Mouse (Mus musculus) lung, postnatal 0 days (tissue): ENCODE results near the gene Clock. TPM values are rescaled to one million over a fixed set of nuclear protein-coding genes. Genes with fewer than 3 reads are reported as not detected.

Experiments used
- ATAC-seq: fragments of 200-750 bp; cut with Nextera tagmentation; 2 replicates; pipeline ENCODE4 v1.8.0; 2017; ENCODE audit warnings: moderate library complexity
- DNase-seq: peaks from one replicate; pipeline ENCODE4 v3.0.0-alpha.2; 2016; ENCODE audit warnings: low spot score
- H3K27ac ChIP-seq: fragments of 300-500 bp; sonication (generic); 2 replicates; pipeline ENCODE4 v1.5.1; 2014; ENCODE audit warnings: antibody characterized with exemption, mild to moderate bottlenecking, low read length, mixed read lengths
- H3K27me3 ChIP-seq: fragments of 300-500 bp; sonication (generic); replicated peaks from 2 replicates; pipeline ENCODE4 v1.6.1; 2014; ENCODE audit warnings: low read length, mixed read lengths; ENCODE audit not compliant: insufficient read depth
- H3K36me3 ChIP-seq: fragments of 300-500 bp; sonication (generic); 2 replicates; pipeline ENCODE4 v1.6.1; 2014; ENCODE audit warnings: low read length, mixed read lengths; ENCODE audit not compliant: insufficient read depth
- H3K4me1 ChIP-seq: fragments of 300-500 bp; sonication (generic); 2 replicates; pipeline ENCODE4 v1.6.1; 2014; ENCODE audit warnings: antibody characterized with exemption, low read depth, low read length, mixed read lengths; ENCODE audit not compliant: insufficient read depth
- H3K4me2 ChIP-seq: fragments of 300-500 bp; sonication (generic); replicated peaks from 2 replicates; pipeline ENCODE4 v1.6.1; 2014; ENCODE audit warnings: low read depth, mild to moderate bottlenecking, low read length, moderate library complexity, mixed read lengths
- H3K4me3 ChIP-seq: fragments of 300-500 bp; sonication (generic); 2 replicates; pipeline ENCODE4 v1.5.1; 2014; ENCODE audit warnings: low read depth, low read length
- H3K9ac ChIP-seq: fragments of 300-500 bp; sonication (generic); replicated peaks from 2 replicates; pipeline ENCODE4 v1.6.1; 2014; ENCODE audit warnings: low read depth, mild to moderate bottlenecking
- H3K9me3 ChIP-seq: fragments of 300-500 bp; sonication (generic); 2 replicates; pipeline ENCODE4 v1.6.1; 2016; ENCODE audit warnings: low read length, mixed read lengths
- CTCF ChIP-seq: IDR thresholded peaks from 2 replicates; pipeline ENCODE4 v1.5.1; 2016; ENCODE audit warnings: antibody characterized with exemption, mild to moderate bottlenecking
- EP300 ChIP-seq: IDR thresholded peaks from 2 replicates; pipeline ENCODE4 v1.6.1; 2016; ENCODE audit warnings: antibody characterized with exemption, mild to moderate bottlenecking, control low read depth
- WGBS: fragments of 180-500 bp; shearing (Covaris S2); extraction: QIAGEN DNeasy Blood & Tissue Kit; methylation state at CpG from one replicate; pipeline ENCODE4 v1.1.7; 2014; 5-methylcytosine and 5-hydroxymethylcytosine counted together
- polyA plus RNA-seq: library from polyadenylated mRNA; unstranded; fragments of >200 nt; fragmentation: Nextera tagmentation; extraction: Ambion mirVana; gene quantifications from 2 replicates; pipeline ENCODE4 v1.2.1, GENCODE M21; 2015

Clock gene
- polyA plus RNA-seq, 1 experiment from 2014 or later, result 11.5 TPM

DNA sequence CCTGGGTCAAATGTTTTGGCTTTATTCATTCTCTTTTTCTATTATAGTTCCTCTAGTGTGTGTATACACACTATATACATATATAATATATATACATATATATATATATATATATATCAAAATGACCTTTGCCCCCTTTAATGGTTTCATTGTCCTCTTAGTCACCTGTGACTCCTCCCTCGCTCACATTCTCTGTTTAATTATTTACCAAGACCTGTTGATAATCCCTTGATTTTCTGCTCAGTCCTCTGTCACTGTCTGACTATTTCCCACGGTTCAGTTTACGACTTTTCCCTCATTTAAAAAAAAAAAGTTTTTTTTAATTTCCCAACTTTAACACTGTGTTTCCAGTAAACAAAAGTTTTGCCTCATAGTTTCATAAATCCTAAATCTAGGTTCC, 1.7 kb upstream of the Clock start:
- Histone ChIP-seq H3K27me3 (no peaks in the 10 kb centered on the region), H3K4me1 (no peaks in the 10 kb centered on the region), H3K9ac (no peak overlapping the region), H3K36me3 (no peaks in the 10 kb centered on the region), H3K4me2 (no peak overlapping the region), H3K4me3 (no peak overlapping the region), H3K9me3 (no peaks in the 10 kb centered on the region), H3K27ac (no peak overlapping the region)
- ATAC-seq (no peak), DNase-seq (no peak)
- no peak for TF ChIP-seq CTCF
- TF ChIP-seq EP300, result no peak
- 62% methylated on average over 3 of the region's 3 CpGs for WGBS

GRCm38 (mm10) chr5:76305616-76306015, 1.0 kb upstream of the Clock start:
- Histone ChIP-seq H3K27ac (no peak overlapping the region), H3K4me1 (no peaks in the 10 kb centered on the region), H3K36me3 (no peaks in the 10 kb centered on the region), H3K4me3 (0 out of 2 replicates have a peak overlapping the region, but pooled peaks have one; percentile 97), H3K4me2 (peak overlapping the region; percentile 68), H3K9me3 (no peaks in the 10 kb centered on the region), H3K27me3 (no peaks in the 10 kb centered on the region), H3K9ac (no peak overlapping the region)
- 12% methylated on average over 8 of the region's 8 CpGs for WGBS
- ATAC-seq (no peak), DNase-seq (peak; percentile 55)
- TF ChIP-seq CTCF, result no peak
- no peak for TF ChIP-seq EP300

DNA sequence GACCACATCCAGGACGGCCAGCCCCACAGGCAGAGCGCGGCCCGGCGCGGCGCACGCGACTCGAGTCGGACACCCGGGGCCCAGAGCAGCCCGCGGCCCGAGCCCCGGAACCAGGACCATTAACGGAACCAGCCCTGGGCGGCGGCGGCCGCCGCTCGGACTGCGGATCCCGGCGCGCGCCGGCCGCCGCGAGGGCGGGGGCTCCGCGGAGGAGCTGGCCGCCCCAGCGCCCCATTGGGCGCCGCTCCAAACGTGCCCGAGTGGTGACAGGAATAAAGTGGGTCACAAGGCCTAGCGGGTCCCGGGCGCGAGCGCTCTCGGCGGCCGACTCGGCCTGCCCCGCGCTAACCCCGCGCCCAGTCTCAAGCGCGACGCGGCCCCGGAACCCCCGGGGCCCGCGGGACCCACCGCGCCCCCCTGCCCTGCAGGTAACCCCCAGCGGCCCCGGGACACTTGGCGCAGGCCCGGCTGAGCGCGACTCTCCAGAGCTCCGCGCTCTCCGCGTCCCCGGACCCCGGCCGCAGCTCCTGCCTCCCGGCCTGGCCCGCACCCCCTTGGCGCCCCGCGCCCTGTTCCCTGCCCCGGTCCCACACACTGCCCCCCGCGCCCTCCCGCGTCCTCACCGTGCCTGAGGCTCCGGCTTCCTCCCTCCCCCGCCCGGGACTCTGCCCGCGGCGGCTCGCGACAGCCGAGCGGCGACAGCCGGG, 694 bp downstream of the Clock start:
- Histone ChIP-seq H3K4me1 (no peaks in the 10 kb centered on the region), H3K9me3 (no peaks in the 10 kb centered on the region), H3K36me3 (no peaks in the 10 kb centered on the region), H3K27ac (peak overlapping the region; percentile 98), H3K4me2 (peak overlapping the region; percentile 68), H3K9ac (peak overlapping the region; percentile 96), H3K27me3 (no peaks in the 10 kb centered on the region), H3K4me3 (peak overlapping the region; percentile 97)
- under 1% methylated on average over 64 of the region's 100 CpGs for WGBS
- peak; percentile 89 for DNase-seq
- ATAC-seq, result peak; percentile 85
- TF ChIP-seq EP300 (no peak), CTCF (no peak)

DNA sequence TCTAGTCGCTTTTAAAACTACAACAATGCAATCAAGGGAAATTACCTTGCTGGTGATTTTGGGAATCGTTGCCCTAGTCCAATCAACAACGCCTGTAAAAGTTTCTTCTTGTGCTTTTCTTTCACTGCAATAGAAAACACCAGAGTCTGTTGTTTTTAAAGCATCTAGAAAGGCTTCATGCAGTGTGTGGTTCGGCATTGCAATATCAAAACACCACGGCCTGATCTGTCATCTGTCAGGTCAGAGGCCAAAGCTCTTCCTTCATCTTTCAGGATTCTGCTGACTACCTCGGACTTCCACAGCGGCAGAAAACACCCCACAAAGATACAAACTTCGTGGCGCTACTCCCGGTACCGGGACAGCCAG, 1.2 kb downstream of the Clock start:
- WGBS, result 3% methylated on average over 11 of the region's 11 CpGs
- ATAC-seq (no peak), DNase-seq (peak; percentile 54)
- H3K4me3 ChIP-seq, result peak overlapping the region; percentile 97
- H3K4me1 ChIP-seq, result no peaks in the 10 kb centered on the region
- H3K4me2 ChIP-seq, result peak overlapping the region; percentile 68
- H3K9ac ChIP-seq, result peak overlapping the region; percentile 96
- no peaks in the 10 kb centered on the region for H3K9me3 ChIP-seq
- no peak for TF ChIP-seq CTCF
- no peak for TF ChIP-seq EP300
- H3K36me3 ChIP-seq, result no peaks in the 10 kb centered on the region
- H3K27me3 ChIP-seq, result no peaks in the 10 kb centered on the region
- H3K27ac ChIP-seq, result peak overlapping the region; percentile 98

DNA sequence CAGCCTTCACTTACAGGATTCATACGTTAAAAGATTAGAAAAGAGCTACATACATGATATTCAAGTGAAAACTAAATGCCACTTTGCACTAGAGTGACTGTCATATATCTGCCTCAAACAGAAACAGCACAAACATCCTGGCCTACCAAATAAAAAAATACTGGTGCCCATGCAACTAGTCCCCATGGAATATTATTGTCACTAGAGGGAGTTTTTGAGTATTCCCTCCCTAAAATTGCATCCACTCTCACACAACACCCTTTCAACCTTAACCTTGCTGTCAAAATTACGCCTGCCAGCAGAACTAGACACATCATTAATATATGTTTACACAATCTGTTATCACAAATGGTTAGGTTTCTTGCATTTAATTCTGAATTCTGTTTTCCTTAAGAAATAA, 2.6 kb downstream of the Clock start:
- H3K27me3 ChIP-seq, result no peaks in the 10 kb centered on the region
- WGBS, result 73% methylated on average over 2 of the region's 2 CpGs
- H3K27ac ChIP-seq, result no peak overlapping the region
- H3K9me3 ChIP-seq, result no peaks in the 10 kb centered on the region
- no peaks in the 10 kb centered on the region for H3K4me1 ChIP-seq
- no peak overlapping the region for H3K4me3 ChIP-seq
- no peak overlapping the region for H3K4me2 ChIP-seq
- no peaks in the 10 kb centered on the region for H3K36me3 ChIP-seq
- DNase-seq (peak; percentile 33), ATAC-seq (no peak)
- TF ChIP-seq EP300 (no peak), CTCF (peak; percentile 45)
- H3K9ac ChIP-seq, result no peak overlapping the region

GRCm38 (mm10) chr5:76289234-76289691, 15.3 kb downstream of the Clock start:
- WGBS, result 61% methylated on average over 8 of the region's 8 CpGs
- no peaks in the 10 kb centered on the region for H3K4me1 ChIP-seq
- no peak overlapping the region for H3K4me3 ChIP-seq
- ATAC-seq (no peak; the same call in 1 of the 2 replicates), DNase-seq (no peak)
- no peak overlapping the region for H3K4me2 ChIP-seq
- no peaks in the 10 kb centered on the region for H3K9me3 ChIP-seq
- no peak overlapping the region for H3K27ac ChIP-seq
- no peaks in the 10 kb centered on the region for H3K36me3 ChIP-seq
- TF ChIP-seq EP300, result no peak
- no peak for TF ChIP-seq CTCF
- H3K27me3 ChIP-seq, result no peaks in the 10 kb centered on the region
- no peak overlapping the region for H3K9ac ChIP-seq
